Mouse (Mus musculus) T-helper 2 cell (primary cell): ENCODE measurements around the gene Foxn1.

ENCODE experiments used
- in situ Hi-C: fragments of 300-600 bp; cut with MboI, MseI; formaldehyde crosslinking; loops from one replicate; pipeline ENCODE4 v1.15.1; 2025; ENCODE audit warnings: high pct_unique_total_duplicates

Gene Foxn1

DNA sequence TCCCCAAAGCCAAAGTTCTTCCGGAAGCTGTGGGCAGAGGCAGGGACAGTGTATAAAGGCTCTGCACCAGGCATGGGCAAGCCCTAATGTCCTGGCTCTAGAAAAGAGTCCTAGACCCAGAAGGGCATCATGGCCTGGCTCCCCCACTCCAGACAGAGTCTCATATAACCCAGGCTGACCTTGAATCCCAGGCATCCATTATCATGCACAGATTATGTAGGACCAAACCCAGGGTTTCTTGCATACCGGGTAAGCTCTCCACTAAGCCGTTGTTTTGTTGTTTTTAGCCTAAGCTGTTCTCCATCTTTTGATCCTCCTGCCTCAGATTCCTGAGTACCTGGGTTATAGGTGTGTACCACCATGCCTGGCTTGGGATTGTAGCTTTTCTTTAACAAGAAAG is 14.6 kb upstream of the Foxn1 start:
- in situ Hi-C loops, result loop anchor here (5.0 kb wide), 1 partner anchor 39 kb away; no protein-coding TSS in a partner anchor

DNA sequence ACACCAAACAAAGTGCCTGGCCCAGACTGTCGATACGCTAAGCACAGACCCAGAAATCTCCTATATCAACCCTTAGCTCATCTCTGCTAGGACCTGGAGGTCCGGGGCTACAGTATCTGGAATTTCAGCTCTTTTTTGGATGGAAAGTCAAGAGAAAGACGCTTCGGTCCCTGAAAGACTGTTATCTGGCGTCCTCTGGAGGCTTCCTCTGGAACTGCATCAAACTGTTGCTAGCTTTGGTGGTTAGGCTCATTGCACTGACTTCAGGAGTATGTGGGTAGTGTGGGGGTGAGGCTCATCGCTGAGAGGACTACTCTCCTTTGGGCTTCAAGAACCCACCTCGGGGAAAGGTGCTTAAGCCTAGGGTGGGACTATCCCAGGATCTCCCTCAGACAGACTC is 13.3 kb upstream of the Foxn1 start:
- in situ Hi-C loops, result loop anchor here (5.0 kb wide), 1 partner anchor 37 kb away; no protein-coding TSS in a partner anchor

DNA sequence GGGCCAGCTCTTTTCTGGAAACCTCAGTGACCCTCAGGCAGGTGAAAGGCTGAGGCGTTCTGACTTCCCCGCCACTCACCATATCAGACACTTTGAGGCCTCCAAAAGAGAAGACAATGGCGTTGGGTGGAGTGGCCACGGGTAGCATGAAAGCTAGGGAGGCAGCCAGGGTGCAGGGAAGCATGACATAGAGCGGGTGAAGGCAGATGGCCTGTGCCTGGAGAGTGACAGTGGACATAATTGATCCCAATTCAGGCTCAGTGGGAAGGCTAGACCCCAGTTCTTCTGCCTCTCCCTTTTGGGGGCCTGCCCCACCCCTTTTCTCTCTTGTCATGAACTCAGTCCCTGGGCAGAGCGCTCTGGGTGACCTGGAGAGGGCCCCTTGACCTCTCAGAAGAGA is 11.9 kb upstream of the Foxn1 start:
- in situ Hi-C loops, result no loop called here

DNA sequence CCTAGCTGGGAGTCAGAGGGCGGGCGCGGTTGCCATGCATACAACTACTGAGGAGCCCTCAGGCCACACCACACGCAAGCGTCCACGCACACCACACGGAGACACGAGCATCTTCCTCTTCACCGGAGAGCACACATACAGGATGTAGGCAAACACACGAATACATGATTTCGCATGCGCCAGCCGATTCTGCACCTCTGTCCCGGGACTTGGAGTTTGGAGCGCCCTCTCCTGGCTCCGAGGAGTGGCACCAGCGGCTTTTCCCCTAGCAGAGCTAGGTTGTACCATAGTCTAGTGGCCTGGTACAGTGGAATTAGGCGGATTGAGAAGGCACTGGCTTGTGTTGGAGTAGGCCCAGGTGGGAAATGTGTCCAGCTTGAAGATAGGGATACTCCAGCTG is 11.0 kb upstream of the Foxn1 start:
- in situ Hi-C loops, result no loop called here

DNA sequence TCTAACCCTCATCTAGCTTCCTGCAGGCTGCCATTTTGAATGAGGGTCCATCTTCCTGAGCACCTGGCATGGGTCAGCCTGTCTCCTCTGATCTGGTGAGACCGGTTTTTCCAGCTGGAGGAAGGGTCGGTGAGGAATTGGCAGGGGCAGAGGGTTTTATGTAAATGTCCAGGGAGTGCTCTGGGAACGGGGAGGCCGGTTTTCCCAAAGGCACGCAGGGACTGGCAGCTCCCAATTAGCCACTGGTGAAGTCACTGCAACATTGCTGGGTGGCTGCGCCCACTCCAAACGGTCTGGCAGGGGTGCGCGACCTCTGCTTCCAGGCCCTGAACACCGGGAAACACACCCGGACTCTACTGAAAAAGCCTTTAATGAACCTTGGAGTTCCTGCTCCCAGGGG is 10.6 kb upstream of the Foxn1 start:
- in situ Hi-C loops, result no loop called here

DNA sequence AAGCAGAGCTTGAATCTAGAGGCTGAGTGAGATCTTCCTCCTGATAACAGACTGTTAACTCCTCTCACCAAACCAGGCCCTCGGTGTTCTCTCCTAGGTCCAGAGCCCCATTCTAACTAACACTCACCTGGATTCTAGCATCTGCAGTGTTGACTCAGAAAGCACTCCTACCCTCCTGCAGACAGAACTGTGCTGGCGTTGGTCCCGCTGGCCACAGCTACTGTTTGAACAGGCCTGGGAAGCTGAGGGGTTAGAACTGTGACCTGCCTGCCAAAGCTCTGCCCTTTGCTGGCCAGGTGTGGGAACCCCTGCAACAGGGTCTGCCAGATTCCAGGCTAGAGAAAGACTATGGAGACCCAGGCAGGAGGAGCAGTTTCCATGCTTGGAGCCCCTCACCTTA is 6.4 kb upstream of the Foxn1 start:
- in situ Hi-C loops, result no loop called here

DNA sequence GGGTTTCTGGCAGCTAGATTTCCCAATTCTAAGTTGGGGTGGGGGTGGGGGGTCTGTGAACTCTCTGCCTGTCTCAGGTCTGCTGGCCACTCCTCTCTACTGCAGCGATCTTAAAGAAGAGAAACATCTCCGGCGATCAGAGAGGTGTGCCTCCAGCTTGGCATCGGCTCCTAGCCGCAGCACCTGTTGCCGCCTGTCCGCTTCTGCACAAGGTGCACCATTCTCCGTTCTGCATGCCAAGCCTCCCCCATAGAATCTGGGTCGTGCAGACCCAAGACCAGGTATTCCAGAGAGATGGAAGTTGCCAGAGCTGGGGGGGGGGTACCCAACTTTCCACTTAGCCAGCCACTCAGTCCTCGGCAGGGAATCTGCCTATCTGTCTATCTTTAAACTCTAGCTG is 582 bp downstream of the Foxn1 start:
- in situ Hi-C loops, result loop anchor here (10.0 kb wide), 1 partner anchor 229 kb away; no protein-coding TSS in a partner anchor

DNA sequence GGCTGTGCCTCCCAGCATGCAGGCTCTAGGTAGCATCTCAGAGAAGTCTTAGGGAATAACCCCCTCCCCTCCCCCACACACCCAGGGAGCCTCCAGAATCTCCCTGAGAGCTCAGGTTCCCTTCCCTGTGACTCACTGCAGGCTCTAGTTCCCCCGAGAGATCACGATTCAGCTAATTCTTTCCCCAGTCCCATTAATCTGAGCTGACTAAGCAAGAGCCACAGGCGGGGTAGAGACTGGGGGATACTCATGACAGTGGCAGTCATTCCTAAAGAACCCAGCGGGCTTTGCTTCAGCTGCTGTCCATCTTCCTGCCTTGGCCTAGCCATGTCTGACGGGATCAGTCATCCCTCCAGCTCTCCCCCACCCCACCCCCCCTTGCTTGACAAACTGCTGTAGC is 3.7 kb downstream of the Foxn1 start:
- in situ Hi-C loops, result loop anchor here (5.0 to 10.0 kb wide), 2 partner anchors 232 to 650 kb away; no protein-coding TSS in a partner anchor

DNA sequence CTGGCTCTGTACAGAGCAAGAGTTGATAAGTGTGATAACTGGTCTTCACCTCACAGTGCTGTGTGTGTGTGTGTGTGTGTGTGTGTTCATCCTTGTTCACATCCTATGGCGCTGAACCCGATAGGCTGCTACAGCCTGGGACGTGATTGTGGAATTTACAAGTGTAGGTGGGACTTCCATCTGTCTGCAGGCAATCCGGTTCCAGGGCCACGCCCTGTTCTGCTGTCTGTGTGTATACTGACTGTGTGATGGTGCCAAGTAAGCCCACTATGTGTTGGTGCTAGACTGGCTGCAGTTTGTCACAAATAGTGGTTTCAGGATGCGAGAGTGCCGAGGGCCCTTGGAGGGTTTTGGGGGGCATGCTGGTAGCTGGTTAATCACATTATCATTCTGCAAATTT is 4.1 kb downstream of the Foxn1 start:
- in situ Hi-C loops, result loop anchor here (5.0 to 10.0 kb wide), 2 partner anchors 233 to 650 kb away; no protein-coding TSS in a partner anchor

DNA sequence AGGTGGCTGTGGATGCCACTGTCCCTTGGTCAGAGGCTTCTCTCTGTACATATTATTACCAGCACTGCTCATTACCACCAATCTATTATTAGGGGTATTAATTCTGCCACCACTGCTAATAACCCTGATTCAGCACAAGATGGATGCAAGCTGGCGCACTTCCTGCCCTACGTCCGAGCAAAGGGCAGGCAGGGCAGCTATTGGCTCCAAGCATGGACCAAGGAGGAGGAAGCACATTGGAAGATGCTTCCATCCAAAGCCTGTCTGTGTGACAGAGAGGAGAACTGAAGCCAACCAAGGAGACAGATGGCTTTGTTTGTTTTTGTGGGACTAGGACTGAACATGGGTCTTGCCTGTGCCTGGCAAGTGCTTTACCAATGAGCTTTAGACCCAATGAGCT is 5.4 kb downstream of the Foxn1 start:
- in situ Hi-C loops, result loop anchor here (5.0 to 10.0 kb wide), 2 partner anchors 234 to 649 kb away; no protein-coding TSS in a partner anchor

DNA sequence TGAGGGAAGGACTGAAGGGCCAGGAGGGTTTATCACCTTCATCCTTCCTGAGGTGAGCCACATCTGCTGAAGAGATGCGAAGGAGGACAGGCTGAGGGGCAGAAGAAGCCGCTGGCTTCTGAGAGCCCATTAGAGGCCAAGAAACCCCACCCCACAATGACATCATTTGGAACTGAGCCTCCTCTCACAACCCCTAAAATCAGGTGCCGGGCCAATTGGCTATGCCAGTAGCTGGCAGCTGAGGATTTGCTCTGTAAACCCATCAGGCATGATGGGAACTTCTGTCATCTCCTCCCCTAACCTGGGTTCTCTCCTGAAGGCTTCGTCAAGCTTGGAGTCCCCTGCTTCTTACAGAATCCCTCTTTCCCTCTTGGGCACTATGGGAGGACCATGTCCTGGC is 6.0 kb downstream of the Foxn1 start:
- in situ Hi-C loops, result loop anchor here (5.0 to 10.0 kb wide), 2 partner anchors 234 to 648 kb away; no protein-coding TSS in a partner anchor

DNA sequence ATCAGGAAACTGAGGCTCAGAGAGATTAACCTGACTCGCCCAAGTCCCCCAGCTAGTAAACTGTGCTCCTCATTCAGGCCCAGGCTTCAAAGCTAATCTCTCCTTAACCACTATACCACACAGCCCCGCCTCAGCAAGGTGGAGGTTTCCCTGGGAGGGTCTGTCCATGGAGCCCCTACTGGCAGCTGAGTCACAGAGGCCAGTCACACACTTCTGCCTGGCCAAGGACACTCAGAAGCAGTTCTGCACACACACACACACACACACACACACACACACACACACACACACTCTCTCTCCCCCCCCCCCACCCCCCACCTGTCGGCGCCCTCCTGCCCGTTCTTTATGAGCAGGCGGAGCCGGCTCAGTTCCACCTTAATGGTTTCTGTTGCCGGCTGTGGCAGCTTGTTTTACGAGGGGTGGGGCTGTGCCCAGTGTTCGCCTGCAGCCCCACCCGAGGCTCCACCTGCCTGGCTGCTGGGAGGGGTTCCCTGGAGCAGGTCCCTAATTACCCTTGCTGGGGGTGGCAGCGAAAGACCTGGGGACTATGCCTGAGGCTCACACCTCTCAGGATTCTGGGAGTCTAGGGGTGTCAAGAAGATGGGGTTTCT is 8.7 kb downstream of the Foxn1 start:
- in situ Hi-C loops, result no loop called here

DNA sequence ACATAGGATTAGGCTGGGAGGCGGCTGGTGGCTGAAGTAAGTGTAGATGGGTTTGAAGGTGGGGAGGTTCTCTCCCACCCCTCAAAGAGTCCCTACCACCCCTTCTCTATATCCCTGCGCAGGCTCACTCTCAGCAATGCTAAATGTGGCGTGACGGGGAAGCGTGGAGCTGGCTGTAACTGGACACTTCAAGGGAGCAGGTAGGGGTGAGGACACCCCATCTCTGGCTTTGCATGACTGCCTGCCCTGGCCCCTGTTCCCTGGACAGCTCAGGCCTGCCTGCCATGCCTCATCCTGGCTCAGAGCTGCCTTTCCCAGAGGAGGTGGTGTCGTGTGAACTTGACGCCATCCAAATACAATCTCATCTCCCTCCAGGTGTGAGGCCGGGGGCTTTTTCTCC is 12.2 kb downstream of the Foxn1 start:
- in situ Hi-C loops, result no loop called here

DNA sequence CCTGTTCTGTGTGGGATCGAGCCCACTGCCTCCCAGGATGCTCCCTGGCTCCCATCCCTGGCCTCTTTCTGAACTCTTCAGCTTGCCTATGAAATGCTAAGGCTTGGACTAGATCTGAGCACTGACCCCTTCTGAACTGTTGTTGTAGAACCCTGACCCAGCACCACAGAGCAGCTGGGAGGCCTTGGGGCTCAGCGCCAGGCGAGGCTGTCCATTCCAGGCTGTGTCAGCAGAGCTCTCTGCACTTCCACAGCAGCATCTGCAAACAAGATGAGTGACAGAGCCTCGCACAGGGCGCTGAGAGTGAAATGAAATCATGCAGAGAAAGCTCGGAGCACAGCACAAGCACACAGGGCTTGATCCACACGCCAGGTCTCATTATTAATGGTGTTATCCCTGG is 13.7 kb downstream of the Foxn1 start:
- in situ Hi-C loops, result no loop called here

DNA sequence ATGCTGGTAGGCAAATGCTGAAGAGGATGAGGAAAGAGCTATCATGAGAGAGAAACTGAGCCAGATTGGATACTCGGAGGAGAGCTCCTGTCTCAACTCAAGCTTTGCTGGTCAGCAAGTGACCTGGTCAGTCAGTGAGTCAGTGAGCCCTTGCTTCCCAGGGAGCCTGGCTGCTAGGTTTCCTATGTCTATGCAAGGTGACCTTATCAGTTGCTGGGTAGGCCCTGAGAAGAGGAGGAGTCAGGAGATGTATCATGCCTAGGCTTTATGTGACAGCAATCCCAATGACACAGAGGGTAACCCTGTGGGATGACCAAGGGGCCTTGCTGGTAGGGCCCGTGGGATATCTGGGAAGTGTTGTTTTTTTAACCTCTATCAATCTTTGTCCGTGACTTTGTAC is 14.2 kb downstream of the Foxn1 start:
- in situ Hi-C loops, result no loop called here

DNA sequence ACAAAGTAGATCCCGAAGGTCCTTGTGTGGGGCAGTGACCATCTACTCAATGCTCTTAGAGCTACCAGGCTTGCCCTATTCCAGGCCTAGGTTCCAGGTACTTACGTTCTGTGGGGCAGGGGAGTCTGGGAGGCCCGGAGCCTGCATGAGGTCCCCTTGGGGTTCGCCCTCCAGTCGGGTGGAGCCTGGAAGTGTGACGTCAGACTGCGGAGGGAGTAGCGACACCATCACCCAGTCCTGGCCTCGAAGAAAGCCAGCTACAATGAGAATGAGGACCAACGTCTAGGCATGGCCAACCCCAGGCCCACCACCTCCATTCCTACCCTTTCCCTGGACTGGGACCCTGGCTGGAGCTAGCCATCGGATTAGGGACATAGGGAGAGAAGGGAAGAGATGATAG is 14.6 kb downstream of the Foxn1 start:
- in situ Hi-C loops, result no loop called here

DNA sequence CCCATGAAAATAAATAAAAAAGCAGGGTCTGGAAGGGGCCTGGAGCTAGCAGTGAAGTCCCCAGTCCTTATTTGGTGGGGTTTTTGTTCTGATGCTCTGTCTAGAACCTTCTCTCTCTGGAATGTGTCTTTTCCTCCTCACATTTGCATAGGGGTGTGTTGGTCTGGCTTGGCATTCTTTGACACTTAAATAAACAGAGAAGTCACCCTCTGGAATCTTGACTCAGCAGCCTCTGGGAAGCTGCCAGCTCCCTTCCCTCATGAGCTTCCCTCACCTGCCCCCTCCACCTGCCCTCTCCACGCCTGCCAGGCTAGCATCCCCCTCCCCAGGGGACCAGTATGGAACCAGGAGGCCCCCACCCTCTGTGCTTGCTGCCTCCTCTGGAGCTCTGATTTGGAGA is 16.0 kb downstream of the Foxn1 start:
- in situ Hi-C loops, result no loop called here

DNA sequence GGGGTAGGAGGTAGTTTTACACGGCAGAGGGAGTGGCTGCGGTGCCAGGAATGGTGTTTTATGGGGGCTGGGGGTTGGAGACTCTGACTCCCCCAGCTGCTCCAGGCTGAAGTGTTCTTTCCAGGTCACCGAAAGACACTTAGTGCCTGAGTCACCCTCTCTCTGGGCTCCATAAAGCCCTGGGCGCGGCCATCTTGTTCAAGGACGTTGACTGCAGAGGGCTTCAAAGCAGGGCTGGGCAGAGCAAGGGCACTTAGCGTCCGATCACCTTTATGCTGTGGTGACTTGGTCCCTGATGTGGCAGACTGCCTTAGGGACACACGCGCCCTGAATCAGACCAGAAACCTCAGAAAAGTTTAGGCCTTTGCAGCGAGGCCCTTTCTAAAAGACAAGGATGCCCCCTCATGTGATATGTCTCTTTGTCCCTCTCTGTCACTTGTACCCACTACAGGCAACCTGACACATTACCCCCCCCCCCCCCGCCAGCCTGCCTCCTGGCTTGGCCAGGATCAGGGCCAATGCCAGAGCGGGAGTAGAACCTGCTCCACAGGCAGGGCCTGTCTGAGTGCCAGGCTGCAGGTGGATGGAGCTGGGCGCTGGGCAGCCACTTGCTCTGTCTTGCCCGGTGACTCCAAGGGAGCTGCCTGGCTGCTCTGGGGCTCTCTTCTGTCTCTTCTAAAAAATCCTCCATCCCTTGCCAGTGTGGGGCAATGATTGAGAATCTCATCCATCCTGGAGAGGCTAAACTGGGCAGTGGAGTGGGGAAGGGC is 18.7 kb downstream of the Foxn1 start:
- in situ Hi-C loops, result no loop called here

DNA sequence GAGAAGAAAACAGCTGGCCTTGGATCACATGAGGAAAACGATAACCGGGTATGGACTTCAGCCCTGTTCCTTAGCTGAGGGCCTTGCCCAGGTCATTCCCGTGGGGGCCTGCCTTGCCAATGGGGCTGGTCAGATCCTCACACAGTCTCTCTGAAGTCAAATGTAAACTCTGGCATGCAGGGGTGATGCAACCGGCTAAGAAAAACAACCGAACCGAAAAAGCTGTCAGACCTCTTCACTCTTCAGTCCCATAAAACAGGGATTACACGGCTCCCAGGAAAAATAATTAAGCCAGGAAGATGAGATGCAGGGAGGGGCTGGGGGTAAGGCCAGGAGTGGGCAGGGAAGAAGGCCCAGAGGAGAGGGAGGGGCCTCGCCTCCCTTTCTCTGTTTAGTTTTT is 22.3 kb downstream of the Foxn1 start:
- in situ Hi-C loops, result loop anchor here (5.0 kb wide), 1 partner anchor 38 kb away; no protein-coding TSS in a partner anchor

DNA sequence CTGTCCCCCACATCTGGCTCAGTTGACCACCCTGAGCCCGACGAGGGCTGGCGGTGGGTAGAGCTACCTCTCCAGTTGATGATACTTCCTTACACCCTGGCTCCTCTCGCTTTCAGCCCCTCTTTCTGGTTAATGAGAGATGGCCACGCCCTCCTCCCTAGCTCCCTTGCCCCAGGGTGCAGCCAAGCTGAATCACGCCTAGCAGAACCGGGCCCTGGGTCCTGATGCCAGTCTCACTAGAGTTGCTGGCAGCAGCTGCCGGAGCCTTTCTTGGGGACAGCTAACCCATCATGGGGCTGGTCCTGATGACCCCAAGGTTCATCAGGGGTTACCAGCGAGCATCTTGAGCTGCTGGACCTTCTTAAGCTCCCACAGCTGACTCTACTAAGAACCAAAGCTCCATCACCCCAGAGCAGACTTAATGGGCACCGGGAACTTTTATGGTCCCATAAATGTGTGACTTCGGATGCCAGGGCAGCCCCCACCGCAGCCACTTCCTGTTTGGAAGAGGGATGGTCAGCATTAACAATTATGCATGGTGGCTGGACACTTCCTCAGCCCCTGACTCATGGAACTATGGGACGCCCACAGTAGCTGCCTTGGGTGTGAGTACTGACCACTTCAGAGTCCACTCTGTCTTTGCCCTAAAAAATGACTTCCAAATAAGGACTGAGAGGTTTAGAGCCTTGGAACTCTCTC is 22.9 kb downstream of the Foxn1 start:
- in situ Hi-C loops, result loop anchor here (5.0 kb wide), 1 partner anchor 39 kb away; no protein-coding TSS in a partner anchor

DNA sequence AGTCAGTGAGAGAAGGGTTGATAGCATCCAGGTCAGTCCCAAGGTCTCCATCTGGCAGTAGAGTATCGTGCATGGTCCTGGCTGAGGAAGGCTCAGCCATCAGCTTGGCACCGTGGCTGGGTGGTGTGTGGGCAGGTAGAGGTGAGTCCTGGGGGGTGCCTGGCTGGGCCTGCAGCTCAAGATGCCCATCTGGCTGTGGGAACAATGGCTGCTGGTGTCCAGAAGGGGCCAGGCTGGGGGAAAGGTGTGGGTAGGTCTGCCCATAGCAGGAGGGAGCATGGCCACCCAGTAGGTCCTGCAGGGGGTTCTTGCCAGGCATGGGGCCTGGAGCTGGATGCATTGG is 25.6 kb downstream of the Foxn1 start:
- in situ Hi-C loops, result loop anchor here (5.0 kb wide), 1 partner anchor 42 kb away; no protein-coding TSS in a partner anchor

DNA sequence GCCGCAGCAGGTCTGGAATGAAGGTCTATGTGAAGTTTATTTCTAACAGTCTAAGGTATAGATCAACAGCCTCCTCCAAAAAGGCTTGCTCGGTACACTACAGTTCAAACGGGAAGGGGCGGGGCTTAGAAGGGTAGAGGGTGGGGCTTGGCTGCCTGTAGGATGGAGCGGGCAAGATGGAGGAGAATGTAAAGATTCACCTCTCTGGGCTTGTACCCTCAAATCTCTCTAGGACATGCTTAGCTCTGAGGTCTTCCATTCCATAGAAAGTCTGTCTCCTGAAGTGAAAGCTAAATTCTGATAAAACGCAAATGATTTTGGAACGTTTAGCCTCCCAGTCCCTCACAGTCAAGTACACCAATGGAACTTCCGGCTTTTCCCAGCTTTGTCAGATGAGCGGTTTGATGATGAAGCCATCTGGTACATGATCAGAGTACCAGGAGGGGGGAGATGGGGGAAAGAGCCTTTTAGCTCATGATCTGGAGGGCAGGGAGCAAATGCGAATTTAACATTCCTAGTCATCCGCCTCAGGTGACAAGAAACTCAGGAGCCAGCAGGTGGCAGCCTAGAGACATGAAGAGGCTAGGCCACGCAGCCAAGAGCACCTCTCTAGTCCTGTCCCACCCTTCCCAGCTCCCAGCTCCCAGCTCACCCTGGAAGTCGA is 26.1 kb downstream of the Foxn1 start:
- in situ Hi-C loops, result loop anchor here (5.0 kb wide), 1 partner anchor 42 kb away; no protein-coding TSS in a partner anchor
